Mouse (Mus musculus) embryo, embryonic 10.5 days (tissue): Measurements from ENCODE around the gene Kiss1r.
"Not testable (repeated sequence)": the region's sequence is repeated elsewhere in the genome, so short reads cannot be mapped to it uniquely, and the experiment has no call there.

Source experiments
- DNase-seq: peaks from one replicate; pipeline ENCODE4 v3.0.0-alpha.2; 2015; ENCODE audit warnings: low spot score

Kiss1r gene

DNA sequence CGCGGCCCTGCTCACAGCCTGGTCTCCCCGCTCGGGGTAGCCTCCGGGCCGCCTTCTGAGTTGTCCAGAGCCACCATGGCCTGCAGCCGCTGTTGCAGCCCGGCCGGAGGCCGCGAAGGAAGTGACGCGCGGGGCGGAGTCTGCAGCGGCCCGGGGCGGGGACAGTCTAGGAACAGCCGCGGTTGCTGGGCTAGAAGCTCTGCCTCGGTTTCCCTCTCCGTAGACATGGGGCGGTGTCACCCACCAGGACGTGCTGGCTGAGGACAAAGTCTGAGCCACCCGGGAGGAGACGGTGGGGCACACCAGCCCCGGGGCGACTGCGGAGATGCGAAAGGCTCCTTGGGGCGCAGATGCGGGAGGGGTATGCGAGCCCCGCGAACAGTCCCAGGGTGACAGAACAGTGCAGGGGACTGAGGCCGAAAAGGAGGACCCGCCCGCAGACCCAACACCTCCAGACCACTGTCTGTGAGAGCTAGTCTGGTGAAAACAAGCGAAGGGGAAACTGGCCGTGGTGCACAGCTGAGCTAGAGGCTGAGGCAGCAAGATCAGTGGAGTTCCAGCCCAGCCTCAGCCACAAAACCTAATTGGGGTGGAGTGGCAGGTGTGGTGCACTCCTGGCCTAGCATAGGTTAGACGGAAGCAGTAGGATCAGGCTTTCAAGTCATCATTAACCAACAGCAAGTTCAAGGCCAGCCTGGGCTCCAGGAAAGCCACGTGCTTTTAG, at the start of gene Kiss1r:
Gene Kiss1r (plus strand): TSS at position 164 of the 724 bp plus-strand sequence.
- peak; percentile 89 for DNase-seq

DNA sequence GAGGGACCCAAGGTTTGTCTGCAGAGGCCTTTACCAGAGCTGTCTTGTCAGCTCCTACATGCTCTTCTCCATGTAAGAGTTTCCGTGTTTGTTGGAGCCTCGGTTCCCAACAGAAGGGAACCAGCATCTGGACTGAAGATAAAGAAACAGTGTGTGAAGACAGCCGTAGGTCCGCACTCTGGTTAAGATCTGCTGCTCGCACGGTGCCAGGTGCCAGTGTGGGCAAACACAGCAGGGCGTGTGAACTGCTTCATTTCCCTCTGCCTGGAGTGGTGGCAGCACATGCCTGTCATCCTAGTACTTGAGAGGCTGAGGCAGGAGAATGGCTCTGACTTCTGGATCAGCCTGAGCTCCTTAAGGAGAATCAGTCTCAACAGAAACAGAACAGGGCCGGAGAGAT, 44.9 kb upstream of the Kiss1r start:
- no peak for DNase-seq

DNA sequence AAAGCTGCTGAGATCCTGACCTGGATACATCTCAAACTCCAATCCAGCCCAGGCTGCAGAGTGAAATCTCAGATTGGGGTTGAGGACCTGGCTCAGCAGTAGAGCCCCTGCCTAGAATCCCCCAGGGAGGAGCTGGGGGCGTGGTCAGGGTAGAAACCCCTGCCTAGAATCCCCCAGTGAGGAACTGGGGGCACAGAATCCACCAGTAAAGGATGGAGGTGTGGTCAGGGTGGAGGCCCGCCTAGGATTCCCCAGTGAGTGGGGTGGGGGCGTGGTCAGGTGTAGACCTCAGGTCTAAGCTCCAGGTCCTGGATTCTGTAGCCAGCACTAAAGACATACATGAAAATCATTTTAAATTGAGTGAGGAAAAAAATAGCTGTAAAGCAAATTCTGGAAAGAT, 43.9 kb upstream of the Kiss1r start:
- no peak for DNase-seq

DNA sequence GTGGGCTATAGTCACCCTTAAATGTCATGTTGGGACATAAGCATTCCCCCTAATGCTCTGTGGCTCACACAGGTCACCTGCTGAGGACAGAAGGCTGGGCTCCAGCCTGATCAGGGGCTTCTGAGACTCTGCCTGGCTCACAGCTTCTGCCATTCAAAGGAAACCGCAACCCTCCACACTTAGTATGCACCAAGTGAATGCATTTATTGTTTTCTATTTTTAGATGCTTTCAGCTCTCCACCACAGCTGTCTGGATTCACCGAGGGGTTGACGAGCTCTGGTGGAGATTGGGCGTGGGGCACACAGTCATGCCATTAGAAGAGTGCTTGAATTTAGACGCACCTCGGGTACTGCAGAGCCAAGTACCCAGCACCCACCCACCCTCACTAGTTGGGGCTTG, 43.5 kb upstream of the Kiss1r start:
- DNase-seq: peak; percentile 25

- peak; percentile 63 for DNase-seq
These were observed 43.0 kb upstream of the Kiss1r start for GRCm38 (mm10) chr10:79873715-79874289.

GRCm38 (mm10) chr10:79874290-79874862, 42.4 kb upstream of the Kiss1r start, which contains the start of the genes Prtn3 and Plppr3:
TSS of gene Prtn3 (plus strand) at chr10:79874476.
TSS of gene Plppr3 (minus strand) at chr10:79874634.
- DNase-seq: peak; percentile 79

- peak; percentile 36 for DNase-seq
These were observed 39.6 kb upstream of the Kiss1r start for GRCm38 (mm10) chr10:79877174-79877573.

- DNase-seq: no peak
These were observed 39.0 kb upstream of the Kiss1r start for GRCm38 (mm10) chr10:79877757-79878156.

DNA sequence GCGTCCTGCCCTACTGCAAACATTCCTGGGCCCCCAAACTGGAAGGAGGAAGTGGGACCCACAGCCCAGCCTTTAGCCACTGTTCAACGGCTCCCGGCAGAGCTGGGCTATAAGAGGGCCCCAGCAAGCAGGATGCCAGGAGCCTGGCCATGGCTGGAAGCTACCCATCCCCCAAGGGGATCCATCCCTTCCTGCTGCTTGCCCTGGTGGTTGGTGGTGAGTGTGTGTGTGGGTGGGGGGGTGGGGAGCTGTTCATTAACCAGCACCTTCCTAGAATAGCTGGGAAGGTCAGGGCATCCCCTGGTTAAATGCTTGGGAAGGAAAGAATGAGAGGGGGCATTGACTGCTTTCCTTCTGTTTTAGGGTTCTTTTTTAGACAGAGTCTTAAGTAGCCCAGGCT, 37.2 kb upstream of the Kiss1r start:
- DNase-seq: no peak

- DNase-seq: no peak
These were observed 36.0 kb upstream of the Kiss1r start for GRCm38 (mm10) chr10:79880721-79881120.

- peak; percentile 45 for DNase-seq
These were observed 34.8 kb upstream of the Kiss1r start for GRCm38 (mm10) chr10:79881981-79882380.

DNA sequence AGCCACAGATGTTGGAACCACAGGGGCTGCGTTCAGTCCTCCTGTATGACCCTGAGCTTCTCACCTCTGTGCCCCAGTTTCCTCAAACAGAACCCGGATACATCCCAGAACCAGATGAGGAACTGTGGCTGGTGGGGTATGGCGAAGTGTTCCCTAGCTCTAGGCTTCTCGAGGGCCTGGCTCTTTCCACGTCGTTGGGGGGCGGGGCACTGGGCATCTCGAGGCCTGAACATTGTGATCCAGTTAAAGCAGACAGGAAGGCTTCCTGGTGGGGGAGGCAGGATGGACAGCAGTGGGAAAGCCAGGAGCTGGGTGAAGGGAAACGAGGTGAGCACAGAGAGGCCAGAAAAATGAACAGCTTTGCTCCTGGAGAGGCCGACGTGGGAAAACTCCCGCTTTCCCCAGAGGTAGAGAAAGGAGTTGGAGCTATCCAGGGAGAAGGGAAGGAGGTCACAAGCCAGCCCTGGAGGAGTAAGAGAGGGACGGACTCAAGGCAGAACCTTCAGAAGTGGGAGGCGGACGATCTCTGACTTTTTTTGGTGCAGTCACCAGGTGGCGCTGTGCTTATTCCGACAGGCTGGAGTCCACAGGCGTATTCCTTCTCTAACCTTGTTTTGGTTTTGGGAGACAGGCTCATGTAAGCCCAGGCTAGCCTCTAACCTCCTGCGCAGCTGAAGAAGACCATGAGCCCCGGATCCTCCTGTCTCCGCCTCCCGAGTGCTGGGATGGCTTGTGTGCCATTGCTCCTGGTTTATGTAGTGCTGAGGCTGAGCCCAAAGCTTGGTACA, 33.3 kb upstream of the Kiss1r start:
- DNase-seq: peak; percentile 92

GRCm38 (mm10) chr10:79884446-79884845, 32.3 kb upstream of the Kiss1r start:
- no peak for DNase-seq

DNA sequence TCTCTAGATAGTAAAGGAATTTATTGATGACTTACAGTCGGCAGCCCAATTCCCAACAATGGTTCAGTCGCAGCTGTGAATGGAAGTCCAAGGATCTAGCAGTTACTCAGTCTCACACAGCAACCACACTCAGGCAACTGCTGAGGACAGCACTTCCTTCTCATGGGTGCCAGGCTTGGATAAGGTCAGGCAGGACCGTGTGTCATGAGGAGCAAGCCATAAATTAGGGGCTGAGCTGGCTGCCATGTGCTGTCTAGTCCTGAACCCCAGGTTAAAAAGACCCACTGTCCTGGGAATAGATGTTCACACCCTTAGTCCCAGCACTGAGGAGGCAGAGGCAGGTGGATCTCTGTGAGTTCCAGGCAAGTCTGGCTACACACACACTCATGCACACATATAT, 31.8 kb upstream of the Kiss1r start:
- DNase-seq: not testable (repeated sequence)

GRCm38 (mm10) chr10:79886054-79886453, 30.7 kb upstream of the Kiss1r start, which contains the start of gene Elane:
TSS of gene Elane (plus strand) at chr10:79886247.
- DNase-seq: no peak

- no peak for DNase-seq
These were observed 30.2 kb upstream of the Kiss1r start for GRCm38 (mm10) chr10:79886611-79887010.

DNA sequence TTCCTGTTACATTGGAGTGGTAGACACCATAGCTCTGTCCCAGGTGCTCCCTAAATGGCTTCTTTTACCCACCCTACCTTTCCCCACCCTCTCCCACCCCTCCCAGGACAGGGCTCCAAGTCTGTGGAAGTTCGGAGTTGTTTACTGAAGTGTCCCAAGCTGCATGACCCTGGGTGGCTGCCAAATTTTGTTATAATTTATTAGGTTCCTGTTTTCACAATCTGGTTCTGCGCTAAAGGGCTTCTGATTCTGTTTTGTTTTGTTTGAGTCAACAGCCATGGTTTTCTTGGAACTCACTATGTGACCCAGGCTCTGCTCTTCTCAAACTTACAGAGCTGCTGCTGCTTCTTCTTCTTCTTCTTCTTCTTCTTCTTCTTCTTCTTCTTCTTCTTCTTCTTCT, 27.4 kb upstream of the Kiss1r start:
- no peak for DNase-seq

DNA sequence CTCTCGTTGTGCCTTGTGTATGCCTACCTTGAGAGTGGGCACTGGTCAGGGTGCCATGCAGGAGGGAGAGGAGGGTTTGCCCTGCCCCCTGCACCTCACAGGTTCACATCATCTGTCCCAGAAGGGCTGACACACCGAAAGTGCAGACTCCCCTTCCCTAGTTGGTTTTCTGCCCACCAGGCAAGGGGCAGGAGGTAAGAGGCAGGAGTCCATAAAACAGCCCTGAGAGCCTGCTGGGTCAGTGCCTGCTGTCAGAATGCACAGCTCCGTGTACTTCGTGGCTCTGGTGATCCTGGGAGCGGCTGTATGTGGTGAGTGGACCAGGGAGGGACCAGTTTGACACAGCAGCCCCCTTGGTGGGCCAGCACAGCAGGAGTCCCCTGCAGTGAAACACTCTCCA, 26.1 kb upstream of the Kiss1r start, which contains the start of gene Cfd:
Gene Cfd (plus strand): TSS at position 184 of the 400 bp plus-strand sequence.
- no peak for DNase-seq

- DNase-seq: peak; percentile 88
These were observed 24.2 kb upstream of the Kiss1r start for GRCm38 (mm10) chr10:79892451-79893118.

- DNase-seq: no peak
These were observed 20.5 kb upstream of the Kiss1r start for GRCm38 (mm10) chr10:79896306-79896705.

DNA sequence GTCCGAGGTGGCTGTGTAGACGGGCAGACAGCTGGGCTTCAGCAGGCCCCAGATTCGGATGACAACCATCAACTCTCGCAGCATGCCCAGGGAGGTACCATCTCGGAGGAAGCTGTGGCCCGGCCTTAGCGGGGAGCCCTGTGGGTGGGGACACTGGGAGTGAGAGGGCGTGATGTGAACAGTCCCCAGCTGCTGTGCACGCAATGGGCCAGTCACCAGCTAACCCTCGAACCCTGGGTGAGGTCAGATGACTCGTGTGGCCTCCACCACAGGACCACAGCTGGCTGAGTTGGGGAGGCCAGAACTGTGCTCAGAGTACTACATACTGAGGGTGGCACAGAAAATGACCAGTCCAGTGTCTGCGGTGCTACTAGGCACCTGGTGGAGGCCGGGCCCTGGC, 20.0 kb upstream of the Kiss1r start:
- no peak for DNase-seq
